Mouse (Mus musculus) heart, adult 8-10 months (tissue): ENCODE data around the gene Pcbp4. TPM values are rescaled to one million over a fixed set of nuclear protein-coding genes. Genes with fewer than 3 reads are reported as not detected.

Experiments
- DNase-seq: peaks from one replicate; pipeline ENCODE4 v3.0.0; 2022; ENCODE audit warnings: low spot score
- total RNA-seq, 4 experiments: library from RNA; stranded (reverse); gene quantifications; 2 replicates each; pipeline ENCODE4 v1.2.4; 2022

The Pcbp4 gene
- 10 to 100 TPM; 72.2 to 76.0 (median 74.5) TPM for total RNA-seq

DNA sequence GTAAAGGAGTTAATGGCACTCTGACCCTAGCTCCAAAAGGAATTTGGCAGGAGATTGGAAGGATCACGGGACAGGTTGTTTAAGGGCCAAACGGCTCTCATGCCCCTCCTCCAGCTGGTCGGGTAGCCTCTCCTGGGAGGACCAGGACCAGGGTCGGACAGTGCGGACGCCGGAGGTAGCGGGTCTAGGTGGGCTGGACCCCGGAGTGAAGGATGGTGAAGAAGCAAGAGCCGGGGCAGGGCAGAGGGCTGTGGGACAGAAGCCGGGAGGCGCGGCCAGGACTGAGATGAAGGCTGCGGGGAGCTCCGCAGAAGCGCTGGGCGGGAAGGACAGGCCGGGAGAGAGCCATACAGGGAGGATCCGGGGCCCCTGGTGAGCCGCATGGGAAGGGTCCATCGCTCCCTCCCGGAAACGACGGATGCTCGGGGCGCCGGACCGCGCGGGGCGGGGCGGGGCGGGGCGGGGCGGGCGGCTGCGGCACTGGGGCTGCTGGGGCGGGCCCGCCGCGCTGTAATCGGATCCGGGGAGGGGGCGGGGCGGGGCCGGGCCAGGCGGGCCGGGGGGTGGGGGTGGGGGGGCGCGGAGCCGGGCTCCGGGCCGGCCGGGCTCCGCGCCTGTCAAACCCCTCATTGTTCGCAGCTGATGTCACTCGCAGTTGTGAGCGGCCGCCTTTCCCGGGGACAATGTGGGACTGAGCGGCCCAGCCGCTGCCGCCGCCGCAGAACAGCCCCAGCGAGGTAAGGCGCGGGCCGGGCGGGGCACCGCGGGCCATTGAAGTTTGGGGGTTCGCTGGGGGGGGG lies at the start of gene Pcbp4:
Gene Pcbp4 (plus strand): TSS at position 21 of the 800 bp plus-strand sequence.
- DNase-seq, result no peak

GRCm38 (mm10) chr9:106405275-106405674 lies 47.8 kb upstream of the Pcbp4 start:
- peak; percentile 70 for DNase-seq

GRCm38 (mm10) chr9:106406443-106407078 lies 46.5 kb upstream of the Pcbp4 start:
- DNase-seq, result peak; percentile 78

DNA sequence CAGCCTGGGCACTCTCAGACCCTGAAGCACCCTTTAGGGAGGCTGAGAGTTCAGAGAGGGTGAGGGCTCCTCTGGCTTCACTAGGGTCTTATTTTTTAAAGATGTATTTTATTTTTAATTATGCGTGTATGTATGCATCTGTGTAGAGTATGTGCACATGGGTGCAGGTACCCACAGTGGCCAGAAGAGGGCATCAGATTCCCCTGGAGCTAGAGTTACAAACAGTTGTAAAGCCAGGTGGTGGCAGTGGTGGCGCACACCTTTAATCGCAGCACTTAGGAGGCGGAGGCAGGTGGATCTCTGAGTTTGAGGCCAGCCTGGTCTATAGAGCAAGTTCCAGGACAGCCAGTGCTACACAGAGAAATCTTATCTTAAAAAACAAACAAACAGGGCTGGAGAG lies 44.0 kb upstream of the Pcbp4 start:
- no peak for DNase-seq

DNA sequence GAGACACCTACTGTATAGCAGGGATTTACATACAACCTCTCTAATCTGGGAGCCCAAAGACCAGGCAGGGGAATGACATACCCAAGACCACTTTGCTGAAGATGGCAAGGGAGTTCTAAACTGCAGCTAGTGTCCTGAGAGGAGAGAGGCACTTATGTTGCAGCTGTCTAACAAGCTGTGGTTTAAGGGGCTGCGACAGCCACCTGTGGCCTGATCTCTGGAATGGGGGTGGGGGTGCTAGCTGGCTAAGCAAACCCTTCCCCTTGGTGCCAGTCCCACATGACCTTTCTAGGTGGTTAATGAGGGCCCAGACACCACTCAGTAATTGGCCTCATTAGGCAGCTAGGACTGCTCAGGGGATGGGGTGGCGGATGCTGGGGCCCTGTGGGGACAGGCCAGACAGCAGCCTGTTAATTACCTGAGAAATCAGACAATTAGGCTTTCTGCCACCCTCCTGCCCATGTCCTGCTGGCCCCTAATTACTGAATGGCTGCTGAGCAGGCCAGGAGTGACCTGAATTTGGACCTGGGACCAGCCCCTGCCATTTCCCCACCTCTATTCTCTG lies 42.9 kb upstream of the Pcbp4 start:
- no peak for DNase-seq

GRCm38 (mm10) chr9:106411091-106411594 lies 41.9 kb upstream of the Pcbp4 start:
- DNase-seq, result no peak

DNA sequence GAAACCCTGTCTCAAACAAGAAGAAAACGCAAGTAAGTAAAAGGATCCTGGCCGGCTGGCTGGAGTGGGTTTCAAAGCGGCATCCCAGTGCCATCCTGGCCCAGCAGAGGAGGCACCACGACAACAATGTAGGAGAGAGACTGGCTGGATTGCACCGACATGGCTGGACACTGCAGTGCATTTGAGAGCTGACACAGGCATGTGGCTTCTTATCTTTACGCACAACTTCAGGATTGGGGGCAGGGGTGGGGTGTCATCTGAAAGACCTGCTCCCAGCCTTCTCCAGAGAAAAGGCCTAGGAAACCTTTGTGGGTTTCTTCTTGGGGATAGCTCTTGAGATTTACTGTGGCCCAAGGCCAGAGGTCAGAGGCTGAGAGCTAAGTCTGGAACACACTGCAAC lies 41.4 kb upstream of the Pcbp4 start:
- DNase-seq, result no peak

DNA sequence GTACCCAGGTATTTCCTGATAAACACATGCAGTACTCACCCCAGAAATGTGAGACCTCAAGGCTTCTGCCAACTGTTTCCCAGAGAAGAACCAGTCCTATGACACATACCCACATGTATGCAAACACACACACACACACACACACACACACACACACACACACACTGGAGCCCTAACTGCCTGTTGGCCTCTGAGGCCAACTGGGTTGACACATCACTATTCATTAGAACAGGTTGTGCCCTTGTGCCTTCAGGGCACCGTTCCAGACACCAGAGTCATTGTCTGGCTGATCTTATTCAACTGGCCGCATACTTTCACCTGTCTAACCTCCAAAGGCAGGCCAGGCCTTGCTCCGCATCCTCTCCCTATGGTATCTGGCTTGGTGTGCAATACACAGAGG lies 40.9 kb upstream of the Pcbp4 start:
- no peak for DNase-seq

DNA sequence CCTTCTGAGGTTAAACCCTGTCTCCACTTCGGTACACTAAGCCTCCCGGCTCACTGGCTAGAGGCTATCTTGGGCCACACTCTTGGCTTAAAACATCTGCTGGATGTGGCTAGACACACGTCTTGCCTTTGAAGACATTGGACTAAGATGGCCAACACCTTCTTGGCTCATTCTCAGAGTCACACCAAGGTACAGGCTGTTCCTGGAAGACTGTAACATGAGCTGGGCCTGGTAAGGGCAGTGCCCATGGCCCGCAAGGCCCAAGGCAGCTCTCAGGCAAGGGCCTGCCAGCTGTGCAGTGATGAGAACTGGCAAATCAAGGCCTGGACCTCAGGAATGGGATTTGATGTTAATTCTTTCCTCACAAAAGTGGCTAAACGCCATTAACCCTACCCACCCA lies 39.5 kb upstream of the Pcbp4 start:
- DNase-seq, result no peak

DNA sequence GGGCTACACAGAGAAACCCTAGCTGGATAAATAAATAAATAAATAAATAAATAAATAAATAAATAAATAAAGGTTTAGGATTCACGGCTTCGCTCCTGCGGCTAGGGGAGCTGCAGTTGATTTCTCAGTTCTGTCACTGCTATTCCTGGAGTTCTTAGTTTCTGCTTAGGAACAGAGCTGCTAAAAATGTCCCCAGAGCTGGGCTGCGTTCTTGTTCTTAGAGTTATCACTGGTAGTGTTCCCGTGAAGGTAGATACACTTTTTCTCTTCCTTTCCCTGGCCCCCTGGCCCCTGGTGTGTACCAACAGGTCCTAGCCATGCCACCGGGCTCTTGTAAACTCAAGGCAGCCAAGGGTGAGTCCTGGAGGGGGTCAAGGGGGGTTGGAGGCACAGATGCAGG lies 36.3 kb upstream of the Pcbp4 start:
- DNase-seq, result no peak

DNA sequence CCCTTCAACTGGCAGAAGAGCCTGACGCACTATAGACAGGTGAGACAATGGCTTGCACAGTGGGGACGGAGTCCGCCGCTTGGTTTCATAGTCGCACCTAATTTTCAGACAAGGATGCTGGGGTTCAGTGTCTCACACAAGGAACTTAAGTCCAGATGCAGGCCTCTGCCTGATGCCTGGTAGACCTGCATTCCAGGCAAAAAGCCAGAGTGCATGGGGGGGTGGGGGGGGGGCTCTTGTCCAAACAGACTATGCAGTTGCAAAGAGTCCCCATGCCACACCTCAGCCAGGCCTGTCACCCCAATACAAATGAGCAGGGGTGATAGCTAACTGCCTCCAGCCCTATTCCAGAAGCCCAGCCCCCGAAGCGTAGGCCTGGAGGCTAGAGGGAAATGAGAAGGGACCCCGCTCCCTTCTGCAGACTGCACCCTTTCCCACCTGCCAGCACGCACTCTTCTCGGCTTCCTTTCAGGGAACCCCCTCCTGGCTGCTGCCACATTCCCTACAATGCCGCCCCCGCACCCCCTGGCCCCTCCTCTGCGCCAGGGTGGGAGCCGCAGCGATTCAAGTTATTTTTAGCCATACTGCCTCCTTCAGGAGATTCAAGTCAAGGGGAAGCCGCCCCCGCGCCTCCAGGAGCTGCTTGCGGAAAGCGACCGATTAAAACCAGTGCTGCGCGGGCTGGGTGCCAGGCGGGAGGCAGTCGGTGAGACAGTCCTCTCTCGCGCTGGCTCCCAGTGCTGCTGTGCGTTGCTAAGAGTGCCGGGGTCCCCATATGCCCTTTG lies 35.1 kb upstream of the Pcbp4 start:
- peak; percentile 80 for DNase-seq

DNA sequence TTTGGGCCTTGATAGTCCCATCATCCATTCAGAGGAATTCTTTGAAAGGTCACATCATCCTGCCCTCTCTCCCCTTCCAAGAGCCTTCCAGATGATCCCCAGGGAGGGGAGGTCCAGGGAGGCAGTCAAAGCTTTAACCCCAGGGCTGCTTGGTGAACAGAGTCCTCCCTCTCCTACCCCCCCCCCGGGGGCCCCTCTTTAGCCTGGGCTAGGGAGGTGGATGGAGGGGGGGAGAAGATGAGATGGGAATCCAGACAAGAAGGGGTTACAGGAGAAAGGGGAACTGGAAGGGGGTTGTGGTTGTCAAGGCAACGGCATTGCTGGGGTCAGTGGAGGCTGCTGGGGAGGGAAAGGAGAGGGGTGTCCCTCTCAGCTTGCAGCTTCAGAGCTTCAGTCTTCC lies 32.5 kb upstream of the Pcbp4 start:
- DNase-seq, result no peak

DNA sequence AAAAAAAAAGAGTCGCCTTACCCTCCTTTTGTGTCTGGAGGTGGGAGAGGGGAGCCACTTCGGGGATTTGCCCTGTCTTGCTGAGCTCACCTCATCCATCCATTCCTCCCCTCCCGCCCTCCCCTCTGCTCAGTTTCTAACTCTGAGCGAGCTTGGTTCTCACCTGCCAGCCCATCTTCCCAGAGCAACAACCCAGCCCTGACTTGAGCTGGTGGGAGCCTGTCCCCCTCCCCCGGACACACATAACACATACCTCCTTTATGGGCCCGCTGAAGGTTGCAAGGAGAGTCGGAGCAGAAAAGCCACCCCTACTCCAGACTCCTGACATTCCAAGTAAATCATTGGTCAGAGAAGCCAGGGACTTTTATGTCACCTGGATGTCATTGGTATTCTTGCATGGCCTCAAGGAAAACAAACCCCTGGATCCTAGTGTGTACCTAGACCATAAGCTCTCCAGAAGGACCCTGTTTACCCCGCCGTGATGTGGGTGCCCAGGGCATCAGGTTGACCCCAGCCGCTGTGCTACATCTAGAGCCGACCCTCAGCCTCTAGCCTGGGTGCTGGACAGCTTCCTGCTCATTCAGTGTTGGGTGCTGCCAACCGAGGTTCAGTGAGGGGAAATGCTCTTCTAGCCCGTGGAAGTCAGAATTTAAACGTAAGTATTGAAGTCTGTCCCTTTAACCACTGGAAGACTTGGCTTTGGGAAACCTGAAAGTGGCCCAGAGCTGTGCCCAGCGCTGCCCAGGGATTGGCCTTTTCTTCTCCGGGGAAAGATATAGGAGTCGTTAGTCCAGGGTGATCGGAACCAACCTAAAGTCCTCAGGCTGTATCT lies 31.8 kb upstream of the Pcbp4 start:
- no peak for DNase-seq

GRCm38 (mm10) chr9:106421865-106422160 lies 31.3 kb upstream of the Pcbp4 start:
- DNase-seq, result peak; percentile 92

- DNase-seq, result no peak
Measured at GRCm38 (mm10) chr9:106428719-106429220, 24.3 kb upstream of the Pcbp4 start.

GRCm38 (mm10) chr9:106429221-106430014 lies 23.7 kb upstream of the Pcbp4 start, which contains the start of gene Rpl29:
Rpl29 (plus strand) TSS chr9:106429454.
- DNase-seq, result peak; percentile 97

DNA sequence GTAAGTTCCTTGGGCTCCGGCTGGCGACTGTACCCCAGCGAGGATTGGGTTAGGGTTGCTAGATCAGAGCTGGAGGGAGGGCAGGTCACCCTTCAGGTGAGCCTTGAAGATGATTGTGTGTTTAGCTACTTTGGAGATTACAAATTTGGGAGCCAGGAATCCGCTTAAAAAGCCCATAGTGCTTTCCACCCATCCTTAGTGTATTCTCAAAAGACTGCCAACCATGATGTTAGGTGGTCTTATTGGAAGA lies 23.2 kb upstream of the Pcbp4 start:
- no peak for DNase-seq

DNA sequence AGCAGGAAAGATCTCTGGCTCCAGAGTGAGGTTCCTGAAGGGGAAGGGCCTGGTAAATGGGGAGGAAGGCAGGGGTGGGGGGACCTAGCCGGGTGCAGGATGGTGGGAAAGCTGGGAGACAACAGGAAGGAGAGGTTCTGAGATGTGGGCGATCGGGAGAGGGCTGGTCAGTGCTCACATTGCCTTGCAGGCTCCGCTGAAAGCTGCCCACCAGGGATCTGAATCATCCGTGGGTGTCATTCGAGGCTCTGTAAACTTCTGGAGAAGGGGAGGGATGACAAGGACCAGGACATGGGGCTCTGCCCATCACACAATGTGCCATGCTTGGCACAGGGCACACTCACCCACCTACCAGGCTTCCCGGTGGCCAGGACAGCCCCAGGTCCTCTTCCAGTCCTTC lies 19.7 kb upstream of the Pcbp4 start:
- no peak for DNase-seq

DNA sequence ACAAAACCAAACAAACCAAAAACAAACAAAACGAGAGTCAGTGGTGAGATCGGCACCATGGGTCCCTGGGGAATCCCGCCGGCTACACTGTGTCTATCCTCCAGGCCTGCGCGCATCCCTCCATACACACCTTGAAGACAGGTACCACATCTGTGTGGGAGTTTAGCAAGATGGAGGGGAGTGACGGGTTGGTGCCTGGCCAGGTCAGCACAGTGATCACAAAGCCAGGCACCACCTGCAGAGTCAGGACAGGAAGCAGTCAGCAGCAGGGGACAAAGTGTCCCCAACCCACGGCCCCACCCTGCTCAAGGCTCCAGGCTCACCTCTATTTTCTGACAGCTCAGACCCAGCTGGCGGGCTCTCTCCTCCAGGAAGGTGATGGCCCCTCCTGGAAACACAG lies 16.5 kb upstream of the Pcbp4 start:
- no peak for DNase-seq

DNA sequence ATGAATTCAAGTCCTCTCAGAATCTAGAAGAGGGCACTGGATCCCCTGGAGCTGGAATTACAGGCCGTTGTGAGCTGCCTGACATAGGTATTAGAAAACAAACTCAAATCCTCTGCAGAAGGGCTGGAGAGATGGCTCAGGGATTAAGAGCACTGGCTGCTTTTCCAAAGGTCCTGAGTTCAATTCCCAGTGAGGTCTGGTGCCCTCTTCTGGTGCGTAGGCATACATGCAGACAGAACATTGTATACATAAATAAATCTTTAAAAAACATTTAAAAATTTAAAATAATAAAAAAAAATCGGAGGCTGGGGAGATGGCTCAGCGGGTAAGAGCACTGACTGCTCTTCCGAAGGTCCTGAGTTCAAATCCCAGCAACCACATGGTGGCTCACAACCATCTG lies 10.4 kb upstream of the Pcbp4 start:
- no peak for DNase-seq

GRCm38 (mm10) chr9:106444836-106445235 lies 8.3 kb upstream of the Pcbp4 start:
- DNase-seq, result no peak
